Mouse (Mus musculus) liver, adult 2 months (tissue): ENCODE measurements around the gene Etnk2. TPM values are rescaled to one million over a fixed set of nuclear protein-coding genes. Genes with fewer than 3 reads are reported as not detected.

Experiments
- DNase-seq: peaks from one replicate; pipeline ENCODE4 v3.0.0-alpha.2; 2011; ENCODE audit warnings: low read depth, low spot score; ENCODE audit errors: extremely low read depth
- H3K27ac ChIP-seq: fragments of 200-500 bp; replicated peaks from 2 replicates; pipeline ENCODE4 v1.5.1; 2012; ENCODE audit warnings: low read depth, mild to moderate bottlenecking, control low read depth, inconsistent platforms, low read length; ENCODE audit not compliant: insufficient read depth
- H3K27me3 ChIP-seq: fragments of 200-500 bp; 2 replicates; pipeline ENCODE4 v1.6.1; 2012; ENCODE audit warnings: mild to moderate bottlenecking, moderate library complexity, low read length, inconsistent platforms; ENCODE audit not compliant: control insufficient read depth, insufficient read depth
- H3K36me3 ChIP-seq: fragments of 200-500 bp; 2 replicates; pipeline ENCODE4 v1.6.1; 2012; ENCODE audit warnings: low read length, inconsistent platforms; ENCODE audit not compliant: control insufficient read depth, insufficient read depth
- H3K4me1 ChIP-seq: fragments of 200-500 bp; 2 replicates; pipeline ENCODE4 v1.6.1; 2011; ENCODE audit warnings: low read length; ENCODE audit not compliant: control insufficient read depth, insufficient read depth
- H3K4me3 ChIP-seq: fragments of 200-500 bp; 2 replicates; pipeline ENCODE4 v1.5.1; 2011; ENCODE audit warnings: low read depth, mild to moderate bottlenecking, control low read depth, low read length, moderate library complexity; ENCODE audit not compliant: insufficient read depth
- H3K79me2 ChIP-seq: fragments of 200-500 bp; 2 replicates; pipeline ENCODE4 v1.6.1; 2012; ENCODE audit warnings: inconsistent platforms, mild to moderate bottlenecking, low read length, moderate library complexity; ENCODE audit not compliant: control insufficient read depth, insufficient read depth
- H3K9ac ChIP-seq: fragments of 200-500 bp; 2 replicates; pipeline ENCODE4 v1.6.1; 2012; ENCODE audit warnings: low read depth, mild to moderate bottlenecking, control low read depth, inconsistent platforms, low read length
- CTCF ChIP-seq: fragments of 200-500 bp; IDR thresholded peaks from 2 replicates; pipeline ENCODE4 v1.5.1; 2011; ENCODE audit warnings: low read depth, low read length, control low read depth
- POLR2A ChIP-seq: fragments of 200-500 bp; IDR thresholded peaks from 2 replicates; pipeline ENCODE4 v1.6.1; 2011; ENCODE audit warnings: low read length, control low read depth; ENCODE audit not compliant: insufficient read depth; ENCODE audit errors: extremely low read depth
- WGBS: fragments of 180-500 bp; shearing (Covaris S2); methylation state at CpG from one replicate; pipeline ENCODE4 v1.1.7; 2018; 5-methylcytosine and 5-hydroxymethylcytosine counted together
- polyA plus RNA-seq: library from polyadenylated mRNA; depleted of rRNA; stranded (reverse); fragments of >200 nt; gene quantifications from 2 replicates; pipeline ENCODE4 v1.2.3, GENCODE M21; 2012; rRNA removed
- total RNA-seq: library from RNA; depleted of rRNA; stranded (reverse); fragments of >200 nt; gene quantifications from 2 replicates; pipeline ENCODE4 v1.2.3, GENCODE M21; 2014; rRNA removed

Gene Etnk2
- total and polyA plus RNA-seq, 2 experiments = 249 to 389 TPM

- H3K79me2 ChIP-seq = peaks cover 23% of the 10 kb centered on the region; the same call in 1 of the 2 replicates
- no peak for DNase-seq
- TF ChIP-seq POLR2A = no peak
- peaks cover 10% of the 10 kb centered on the region for H3K4me1 ChIP-seq
- H3K36me3 ChIP-seq = no peaks in the 10 kb centered on the region
- 57% methylated on average over 16 of the region's 16 CpGs for WGBS
- peak overlapping the region; percentile 36; the same call in 1 of the 2 replicates for H3K9ac ChIP-seq
- 0 out of 2 replicates have a peak overlapping the region, but pooled peaks have one; percentile 23 for H3K27ac ChIP-seq
- H3K27me3 ChIP-seq = no peaks in the 10 kb centered on the region
- peak overlapping the region; percentile 78; the same call in 1 of the 2 replicates for H3K4me3 ChIP-seq
Observed at GRCm38 (mm10) chr1:133421975-133422570, 58.7 kb downstream of the Etnk2 start.

DNA sequence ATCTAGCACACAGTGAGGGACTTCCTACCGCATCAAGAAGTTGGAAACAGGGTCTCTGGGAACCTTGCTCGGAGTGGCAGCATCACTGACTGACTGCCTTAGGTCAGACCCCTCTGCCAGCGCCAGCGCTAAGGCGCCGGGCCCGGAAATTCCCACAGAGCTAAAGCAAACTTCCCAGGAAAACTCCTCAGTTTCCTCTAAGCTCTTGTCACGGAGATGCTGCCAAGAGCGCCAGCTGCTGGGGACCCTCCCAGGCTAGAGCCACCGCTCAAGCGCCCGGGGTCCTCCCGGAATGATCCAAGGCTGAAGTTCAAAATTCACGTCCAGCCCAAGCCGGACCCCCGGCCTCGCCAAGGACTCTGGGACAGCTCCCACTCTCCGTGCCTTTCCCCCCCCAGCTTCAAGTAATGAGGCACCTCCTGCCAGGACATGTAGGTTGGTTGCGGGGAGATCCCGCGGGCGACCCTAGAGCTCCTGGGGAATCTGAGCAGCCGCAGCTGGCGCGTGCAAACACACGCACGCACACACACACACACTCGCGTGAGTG, 59.3 kb downstream of the Etnk2 start:
- Histone ChIP-seq H3K27me3 (no peaks in the 10 kb centered on the region), H3K79me2 (peaks cover 17% of the 10 kb centered on the region; the same call in 1 of the 2 replicates), H3K27ac (0 out of 2 replicates have a peak overlapping the region, but pooled peaks have one; percentile 23), H3K4me3 (peak overlapping the region; percentile 78), H3K4me1 (peaks cover 10% of the 10 kb centered on the region), H3K9ac (peak overlapping the region; percentile 98), H3K36me3 (no peaks in the 10 kb centered on the region)
- no peak for DNase-seq
- TF ChIP-seq POLR2A (no peak), CTCF (no peak)
- WGBS = 7% methylated on average over 29 of the region's 29 CpGs

DNA sequence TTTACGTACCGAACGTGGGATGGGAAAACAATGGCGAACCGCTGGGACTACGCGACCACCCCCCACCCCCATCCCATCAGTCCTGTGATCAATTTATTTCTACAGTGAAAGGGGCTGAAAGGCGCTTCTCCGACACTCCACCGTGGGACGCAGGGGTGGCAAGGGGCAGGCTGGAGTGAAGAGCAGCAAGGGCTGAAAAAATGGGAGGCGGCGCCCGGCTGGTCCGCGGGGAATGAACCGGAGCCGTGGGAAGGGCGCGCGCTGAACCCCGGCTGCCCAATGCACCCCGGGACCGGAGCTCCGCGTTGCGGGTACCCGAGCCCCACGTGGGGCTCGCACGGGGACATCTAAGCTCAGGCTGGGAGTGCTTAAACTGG, 59.8 kb downstream of the Etnk2 start:
- WGBS = under 1% methylated on average over 31 of the region's 31 CpGs
- Histone ChIP-seq H3K4me1 (peaks cover 10% of the 10 kb centered on the region), H3K27ac (no peak overlapping the region; the same call in 1 of the 2 replicates), H3K27me3 (no peaks in the 10 kb centered on the region), H3K36me3 (no peaks in the 10 kb centered on the region), H3K79me2 (peaks cover 15% of the 10 kb centered on the region; the same call in 1 of the 2 replicates), H3K9ac (peak overlapping the region; percentile 98), H3K4me3 (peak overlapping the region; percentile 78)
- DNase-seq = no peak
- TF ChIP-seq POLR2A = no peak
- no peak for TF ChIP-seq CTCF

DNA sequence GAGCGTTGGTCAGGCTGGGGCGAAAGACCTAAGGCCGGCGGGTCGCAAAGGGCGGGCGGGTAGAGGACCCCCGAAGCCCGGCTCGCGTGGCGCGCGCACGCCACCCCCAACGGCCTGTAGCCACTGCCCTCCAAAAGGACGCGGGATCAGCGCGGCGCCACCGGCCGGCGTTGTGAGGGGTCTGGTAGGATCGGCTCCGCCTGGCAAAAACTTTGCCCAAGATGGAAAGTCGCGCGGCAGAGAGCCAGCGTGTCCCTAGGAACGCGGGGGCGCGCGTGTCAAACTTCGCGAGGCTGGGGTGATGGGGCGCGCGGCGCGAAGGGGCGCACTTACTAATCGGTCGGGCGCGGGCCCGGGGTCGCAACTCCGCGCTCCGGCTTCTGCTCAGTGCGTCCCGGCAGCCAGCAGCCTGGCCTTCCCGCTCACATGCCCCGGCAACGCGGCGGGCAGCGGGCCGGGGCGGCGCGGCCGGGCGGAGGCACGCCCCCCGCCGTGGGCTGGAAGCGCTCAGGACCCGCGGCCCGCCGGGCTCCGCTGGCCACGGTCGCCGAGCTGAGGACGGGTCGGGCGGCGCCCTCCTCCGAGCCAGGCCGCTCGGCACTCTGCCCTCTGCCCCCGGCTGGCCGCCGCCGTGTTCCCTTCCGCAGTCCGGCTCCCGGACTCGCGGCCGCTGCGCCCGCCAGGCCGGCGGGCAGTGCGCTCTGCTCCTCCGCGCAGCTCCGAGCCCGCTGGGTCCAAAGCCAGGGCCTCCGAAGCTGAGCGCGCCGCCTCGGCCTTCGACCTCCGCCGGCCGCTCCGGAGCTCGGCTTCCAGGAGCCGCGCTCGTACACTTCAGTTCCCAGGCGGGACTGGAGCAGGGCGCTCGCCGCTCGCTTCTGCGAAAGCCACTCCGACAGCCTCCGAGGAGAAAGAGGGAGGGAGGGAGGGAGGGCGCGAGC, 60.4 kb downstream of the Etnk2 start, which contains the start of gene Sox13:
Gene Sox13, minus strand, starts transcription at position 835 of the 938 bp plus-strand sequence.
- Histone ChIP-seq H3K4me3 (peak within 1 kb of the TSS; percentile 78), H3K4me1 (peaks cover 10% of the 10 kb centered on the region), H3K79me2 (peaks cover 15% of the 10 kb centered on the region; the same call in 1 of the 2 replicates), H3K27ac (peak within 1 kb of the TSS; percentile 95), H3K36me3 (no peaks in the 10 kb centered on the region), H3K27me3 (no peaks in the 10 kb centered on the region), H3K9ac (peak within 1 kb of the TSS; percentile 98)
- WGBS = under 1% methylated on average over 122 of the region's 128 CpGs
- TF ChIP-seq CTCF = no peak
- peak; percentile 70 for TF ChIP-seq POLR2A
- DNase-seq = peak; percentile 67

DNA sequence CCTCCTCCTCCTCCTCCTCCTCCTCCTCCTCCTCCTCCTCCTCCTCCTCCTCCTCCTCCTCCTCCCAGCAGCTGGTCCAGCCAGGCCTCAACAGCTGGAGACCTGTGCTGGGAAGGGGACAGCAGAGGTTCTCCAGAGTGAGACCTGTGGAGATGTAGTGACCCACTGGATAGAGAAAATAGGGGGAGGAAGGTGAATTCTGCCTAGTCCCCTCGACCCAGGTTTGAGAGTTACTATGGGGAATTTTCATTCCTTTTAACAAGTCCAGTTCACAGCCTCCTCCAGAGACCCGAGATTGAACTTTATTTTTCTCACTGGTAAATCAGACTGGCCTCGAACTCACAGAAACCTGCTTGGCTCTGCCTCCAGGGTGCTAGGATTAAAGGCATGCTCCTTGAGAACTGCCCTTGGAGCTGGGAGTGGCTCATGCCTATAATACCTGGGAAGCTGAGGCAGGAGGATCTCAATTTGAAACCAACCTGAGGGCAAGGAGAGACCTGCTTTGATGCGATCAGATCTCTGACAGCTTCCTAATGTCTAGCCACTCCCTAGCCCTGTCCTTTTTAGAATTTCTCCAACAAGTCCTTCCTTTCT, 61.3 kb downstream of the Etnk2 start:
- no peaks in the 10 kb centered on the region for H3K27me3 ChIP-seq
- H3K4me1 ChIP-seq = peaks cover 10% of the 10 kb centered on the region
- 68% methylated on average over 4 of the region's 4 CpGs for WGBS
- DNase-seq = no peak
- peaks cover 15% of the 10 kb centered on the region; the same call in 1 of the 2 replicates for H3K79me2 ChIP-seq
- H3K9ac ChIP-seq = no peak overlapping the region
- no peaks in the 10 kb centered on the region for H3K36me3 ChIP-seq
- no peak overlapping the region for H3K27ac ChIP-seq
- peak overlapping the region; percentile 78; the same call in 1 of the 2 replicates for H3K4me3 ChIP-seq
- TF ChIP-seq POLR2A (no peak), CTCF (no peak)

Other genes starting within 250 kb of the Etnk2 start
- gene Ppp1r15b, start 232.4 kb upstream of the Etnk2 start, total RNA-seq = 43.3 and 48.6 TPM in 2 replicates
- gene Ppp1r15b, start 232.4 kb upstream of the Etnk2 start, polyA plus RNA-seq = 24.0 and 24.8 TPM in 2 replicates
- 20.5 and 22.8 TPM in 2 replicates for gene Plekha6, start 199.4 kb upstream of the Etnk2 start, total RNA-seq
- 29.0 and 37.2 TPM in 2 replicates for gene Plekha6, start 199.4 kb upstream of the Etnk2 start, polyA plus RNA-seq
- gene Golt1a, start 53.8 kb upstream of the Etnk2 start, total RNA-seq = 11.4 and 13.0 TPM in 2 replicates
- 16.1 and 21.2 TPM in 2 replicates for gene Golt1a, start 53.8 kb upstream of the Etnk2 start, polyA plus RNA-seq
- gene Kiss1, start 41.7 kb upstream of the Etnk2 start, total RNA-seq = not detected in 2 replicates
- not detected in 2 replicates for gene Kiss1, start 41.7 kb upstream of the Etnk2 start, polyA plus RNA-seq
- gene Ren1, start 13.1 kb upstream of the Etnk2 start, total RNA-seq = not detected in 2 replicates
- 0.18 and 7.6 TPM in 2 replicates for gene Ren1, start 13.1 kb upstream of the Etnk2 start, polyA plus RNA-seq
- 2.0 and 2.2 TPM in 2 replicates for gene Sox13, start 60.8 kb downstream of the Etnk2 start, total RNA-seq
- gene Sox13, start 60.8 kb downstream of the Etnk2 start, polyA plus RNA-seq = 5.6 and 10.2 TPM in 2 replicates
- 57.1 and 71.7 TPM in 2 replicates for gene Snrpe, start 246.7 kb downstream of the Etnk2 start, total RNA-seq
- 12.5 and 13.3 TPM in 2 replicates for gene Snrpe, start 246.7 kb downstream of the Etnk2 start, polyA plus RNA-seq